Mouse (Mus musculus) adrenal gland, adult 10 weeks (tissue): ENCODE data around the gene Fbln1. TPM values are rescaled to one million over a fixed set of nuclear protein-coding genes. Genes with fewer than 3 reads are reported as not detected.

Experiments
- polyA plus RNA-seq: library from polyadenylated mRNA; stranded (reverse); fragments of 350-450 nt; fragmentation: Illumina TruSeq; extraction: RNeasy Lipid Tissue Mini Kit (QIAGEN cat#74804); gene quantifications from one replicate; pipeline ENCODE4 v1.2.3, GENCODE M21; 2014; ENCODE audit warnings: low read depth, low replicate concordance

The Fbln1 gene
- 1.3 TPM for polyA plus RNA-seq

DNA sequence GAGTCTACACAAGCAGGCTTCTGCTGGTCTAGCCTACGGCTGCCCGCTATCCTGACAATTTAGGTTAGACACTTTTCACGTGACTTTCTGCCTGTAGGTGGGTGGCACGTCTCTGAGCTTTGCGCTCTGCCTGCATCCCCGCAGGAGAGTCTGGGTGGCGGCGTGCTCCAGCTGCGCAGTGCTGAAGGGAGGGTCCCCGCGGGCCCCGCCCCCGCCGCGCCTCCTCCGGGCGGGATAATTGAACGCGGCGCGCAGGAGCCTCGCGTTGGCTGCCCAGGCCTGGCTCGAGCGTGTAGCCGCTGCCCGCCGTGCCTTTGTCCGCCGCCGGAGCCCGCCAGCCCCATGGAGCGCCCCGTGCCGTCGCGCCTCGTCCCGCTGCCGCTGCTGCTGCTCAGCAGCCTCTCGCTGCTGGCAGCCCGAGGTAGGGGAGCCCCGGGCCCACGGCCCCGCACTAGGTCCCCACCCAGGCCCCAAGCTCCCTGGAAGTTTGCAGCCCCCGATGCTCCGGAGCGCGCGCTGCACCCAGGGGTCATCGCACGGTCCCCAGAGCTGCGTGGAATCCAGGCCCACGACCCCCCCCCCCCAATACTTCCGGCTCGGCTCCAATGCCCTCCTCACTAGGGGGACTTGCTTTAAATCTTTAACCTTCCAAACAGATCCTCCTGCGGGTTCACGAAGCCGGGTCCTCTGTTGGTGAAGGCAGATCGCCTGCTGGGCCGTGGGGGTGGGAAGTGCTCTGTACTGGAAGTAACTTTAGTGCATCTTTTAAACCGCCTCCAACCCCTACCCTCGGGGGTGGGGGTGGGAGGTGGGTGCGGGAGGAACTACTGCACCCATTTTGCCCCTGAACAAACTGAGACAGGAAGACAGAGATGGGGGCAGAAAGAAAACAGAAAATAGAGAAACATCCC, at the start of gene Fbln1:
TSS of gene Fbln1 (plus strand) at position 158 of the 911 bp plus-strand sequence.

DNA sequence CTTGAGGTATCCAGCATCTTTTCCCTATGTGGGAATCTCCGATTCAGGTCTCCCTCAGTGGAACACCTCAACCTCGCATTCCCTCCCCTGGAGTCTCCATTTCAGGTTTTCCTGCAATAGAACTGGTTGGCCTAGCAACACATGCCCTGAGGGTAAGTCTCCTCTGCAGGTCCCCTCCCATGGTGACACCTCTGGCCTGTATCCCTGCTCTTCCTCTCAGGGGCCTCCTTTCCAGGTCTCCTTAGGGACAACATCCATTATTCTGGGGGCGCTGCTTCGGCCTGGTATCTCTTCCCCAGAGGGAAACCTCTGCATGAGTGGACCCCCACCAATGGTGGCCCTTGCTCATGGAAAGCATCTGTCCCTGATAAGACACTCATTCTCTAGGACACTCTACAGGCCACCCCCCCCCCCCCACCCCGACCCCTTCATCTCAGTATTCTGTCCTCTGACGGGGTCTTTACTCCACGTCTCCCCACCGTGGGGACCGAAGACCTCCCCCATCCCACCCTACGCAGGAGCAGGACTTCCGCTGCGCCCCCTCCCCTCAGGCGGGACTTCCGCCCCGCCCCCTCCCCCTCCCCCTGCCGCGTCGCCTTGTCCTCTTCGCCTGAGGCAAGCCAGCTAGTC, 130.0 kb downstream of the Fbln1 start, which contains the start of gene Atxn10:
TSS of gene Atxn10 (plus strand) at position 575 of the 630 bp plus-strand sequence.

Other genes with a start within 250 kb of the Fbln1 start
- gene 5031439G07Rik, start 217.4 kb upstream of the Fbln1 start, polyA plus RNA-seq: 12.5 TPM
- not detected for gene Upk3a, start 188.8 kb upstream of the Fbln1 start, polyA plus RNA-seq
- gene Fam118a, start 177.0 kb upstream of the Fbln1 start, polyA plus RNA-seq: 18.6 TPM
- not detected for gene Smc1b, start 74.0 kb upstream of the Fbln1 start, polyA plus RNA-seq
- not detected for gene Ribc2, start 73.9 kb upstream of the Fbln1 start, polyA plus RNA-seq
- gene Atxn10, start 130.3 kb downstream of the Fbln1 start, polyA plus RNA-seq: 206 TPM